21 mouse cellular contexts compared by ENCODE assay signal in genomic region chr15:32260942-32261341, GRCm38 (mm10). TPM values are rescaled to one million over a fixed set of nuclear protein-coding genes. Genes with fewer than 3 reads are reported as not detected.
DNase-seq lines count a peak whose midpoint lies in the region; ATAC-seq and TF ChIP-seq lines count a peak whose summit lies in the region.
"Had no signal": no experiment of that assay in that cellular context is flagged by ENCODE, and none has a peak within 500 bp of the region (broad histone marks: within the 10 kb centered on the region; RNA-seq: fewer than 3 reads in every experiment).

No protein-coding gene starts in this region.

- 41% methylated on average over 5 of the region's 5 CpGs for WGBS in kidney, embryonic 16.5 days
- WGBS in limb, embryonic 10.5 days: 51% methylated on average over 5 of the region's 5 CpGs

- no peaks in the 10 kb centered on the region for H3K27me3 ChIP-seq in kidney, embryonic 16.5 days (ENCODE audit: insufficient read depth, low read length)
- H3K27me3 ChIP-seq in limb, embryonic 10.5 days (ENCODE audit: low read depth, poor library complexity, severe bottlenecking): no peaks in the 10 kb centered on the region
- H3K27me3 ChIP-seq: limb, embryonic 12.5 days; neural tube, embryonic 13.5 days; Patski had no signal

- DNase-seq in kidney, adult 18-20 months: no peak
- peak; percentile 51 for DNase-seq in brain, embryonic 14.5 days (ENCODE audit: low read depth)
- DNase-seq in embryo, embryonic 11 days: peak; percentile 64
- peak; percentile 40 for DNase-seq in limb, embryonic 10.5 days (ENCODE audit: low spot score)
- no peak for DNase-seq in cerebellum, postnatal 25 days
- DNase-seq in lung, postnatal 4 days: no peak
- no peak for DNase-seq in gastrocnemius, adult 2 months
- DNase-seq: adrenal gland, postnatal 36 days; cerebellum, adult 9-10 months; gastrocnemius, postnatal 36 days; heart, postnatal 10 days; kidney, adult 8-10 months; lung, postnatal 10 days; right cerebral cortex, postnatal 4 days had no signal

- TF ChIP-seq CTCF in brain, embryonic 14.5 days (IDR thresholded peaks at IDR 0.05; ENCODE audit: borderline replicate concordance, extremely low read depth, insufficient read depth, insufficient read length): no peak
- no peak for TF ChIP-seq CTCF in gastrocnemius, adult 2 months (IDR thresholded peaks at IDR 0.05)

- no peak for ATAC-seq in kidney, embryonic 16.5 days (ENCODE audit: low FRiP score, low TSS enrichment)
- ATAC-seq: hindbrain, postnatal 0 days had no signal

- intact Hi-C loops in gastrocnemius, adult 2 months (cut with DNase I): no loop called here

- no peaks in the 10 kb centered on the region for H3K9me3 ChIP-seq in kidney, embryonic 16.5 days (ENCODE audit: low read length)
- H3K9me3 ChIP-seq in limb, embryonic 10.5 days (replicated peaks): no peaks in the 10 kb centered on the region
- H3K9me3 ChIP-seq: heart, embryonic 10.5 days; limb, embryonic 12.5 days; neural tube, embryonic 13.5 days had no signal

- no peak overlapping the region for H3K9ac ChIP-seq in kidney, embryonic 16.5 days (replicated peaks; ENCODE audit: low read length)
- H3K9ac ChIP-seq: limb, embryonic 12.5 days; liver, embryonic 14.5 days; neural tube, embryonic 13.5 days had no signal

- TF ChIP-seq POLR2A in brain, embryonic 14.5 days (IDR thresholded peaks at IDR 0.05; ENCODE audit: borderline replicate concordance, extremely low read depth, insufficient read depth, insufficient read length, poor library complexity, severe bottlenecking): no peak

- H3K4me3 ChIP-seq in kidney, embryonic 16.5 days (ENCODE audit: low read length): no peak overlapping the region
- H3K4me3 ChIP-seq in limb, embryonic 10.5 days: no peak overlapping the region
- H3K4me3 ChIP-seq in gastrocnemius, adult 2 months: no peak overlapping the region
- H3K4me3 ChIP-seq: heart, embryonic 10.5 days; limb, embryonic 12.5 days; neural tube, embryonic 13.5 days had no signal

- no peak overlapping the region for H3K4me2 ChIP-seq in kidney, embryonic 16.5 days (replicated peaks; ENCODE audit: low read depth, low read length)
- H3K4me2 ChIP-seq: limb, embryonic 12.5 days; neural tube, embryonic 13.5 days had no signal

- 0 out of 2 replicates have a peak overlapping the region, but pooled peaks have one; percentile 8 for H3K27ac ChIP-seq in kidney, embryonic 16.5 days (ENCODE audit: low read length)
- no peak overlapping the region for H3K27ac ChIP-seq in limb, embryonic 10.5 days
- H3K27ac ChIP-seq in gastrocnemius, adult 2 months: no peak overlapping the region
- H3K27ac ChIP-seq: heart, embryonic 10.5 days; hindbrain, postnatal 0 days; limb, embryonic 12.5 days; liver, embryonic 14.5 days; neural tube, embryonic 13.5 days had no signal

- H3K36me3 ChIP-seq in kidney, embryonic 16.5 days (ENCODE audit: insufficient read depth, low read length): no peaks in the 10 kb centered on the region
- H3K36me3 ChIP-seq in limb, embryonic 10.5 days: peaks cover 10% of the 10 kb centered on the region
- H3K36me3 ChIP-seq: heart, embryonic 10.5 days; neural tube, embryonic 13.5 days had no signal

- H3K4me1 ChIP-seq in kidney, embryonic 16.5 days (ENCODE audit: insufficient read depth, low read length): peaks cover 35% of the 10 kb centered on the region
- peaks cover 58% of the 10 kb centered on the region for H3K4me1 ChIP-seq in limb, embryonic 10.5 days

RNA-seq across cellular contexts. Expression of gene Sema5a, which starts 16.3 kb away (rescaled TPM):
- 26.0 and 31.4 TPM in 2 replicates for polyA plus RNA-seq in kidney, embryonic 16.5 days (2015; fragmentation: Nextera tagmentation; extraction: Ambion mirVana)
- 12.5 and 14.0 TPM in 2 replicates for polyA plus RNA-seq in brain, embryonic 14.5 days (2012; rRNA removed)
- polyA plus RNA-seq in limb, embryonic 10.5 days (2016; fragmentation: Nextera tagmentation; extraction: Ambion mirVana): 19.5 and 22.6 TPM in 2 replicates
- 1 to 10 TPM; 1.4 to 3.1 TPM for total RNA-seq in gastrocnemius, adult 2 months (2021)

Comparison
In these comparisons a context has a peak if more than half of its experiments do, and no peak if none do; other contexts are left out.
1. DNase-seq: peak in brain, embryonic 14.5 days (single experiment), embryo, embryonic 11 days (single experiment) and limb, embryonic 10.5 days (single experiment); none in kidney, adult 18-20 months (single experiment), cerebellum, postnatal 25 days (0 of 2), lung, postnatal 4 days (0 of 2) and gastrocnemius, adult 2 months (single experiment).